Mouse (Mus musculus) WW6 (cell line): Measurements from ENCODE around the gene Il6st.

Experiments
- DNase-seq: peaks from one replicate; pipeline ENCODE4 v3.0.0-alpha.2; 2013; ENCODE audit warnings: low read depth, low spot score

Gene Il6st

GRCm38 (mm10) chr13:112523346-112523970, 59.6 kb downstream of the Il6st start:
- no peak for DNase-seq

- no peak for DNase-seq
These were observed 63.3 kb downstream of the Il6st start for GRCm38 (mm10) chr13:112527186-112527585.

- DNase-seq = peak; percentile 34
These were observed 66.0 kb downstream of the Il6st start for GRCm38 (mm10) chr13:112529893-112530292.

DNA sequence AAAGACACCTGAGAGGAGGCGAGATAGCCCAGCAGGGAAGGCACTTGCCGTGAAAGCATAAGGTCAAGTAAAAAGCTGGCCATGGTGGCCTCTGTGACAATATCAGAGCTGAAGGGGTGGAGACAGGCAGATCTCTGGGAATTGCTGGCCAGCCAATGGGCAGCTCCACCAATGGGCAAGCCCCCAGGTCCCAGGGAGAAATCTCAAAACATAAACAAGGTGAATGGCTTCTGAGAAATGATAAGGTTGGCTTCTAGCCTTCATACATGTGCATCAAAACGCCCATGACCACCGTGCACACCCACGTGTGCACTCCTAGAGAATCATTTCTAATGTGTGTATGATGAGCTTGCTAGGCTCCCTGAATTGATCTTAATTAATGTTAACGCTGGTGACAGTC, 68.4 kb downstream of the Il6st start:
- no peak for DNase-seq

DNA sequence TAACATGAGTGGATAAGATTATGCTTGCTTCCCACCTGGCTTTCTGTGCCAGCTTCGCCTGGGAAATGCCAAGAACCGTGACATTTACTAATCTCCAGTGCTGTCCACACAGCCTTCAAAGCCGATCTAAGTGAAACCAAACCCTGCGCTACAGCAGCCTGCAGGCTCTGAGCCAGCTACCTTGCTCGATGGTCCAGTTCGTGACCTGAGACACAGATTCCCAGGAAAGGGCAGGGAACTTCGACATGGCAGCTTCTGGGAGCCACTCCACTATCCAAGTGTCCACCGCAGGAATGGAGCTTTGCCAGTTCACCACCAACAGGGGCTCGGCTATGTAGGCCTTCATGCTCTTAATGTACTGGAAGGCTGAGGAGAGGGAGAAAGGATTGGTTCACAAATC, 69.7 kb downstream of the Il6st start:
- no peak for DNase-seq

- DNase-seq = no peak
These were observed 72.7 kb downstream of the Il6st start for GRCm38 (mm10) chr13:112536611-112537010.

DNA sequence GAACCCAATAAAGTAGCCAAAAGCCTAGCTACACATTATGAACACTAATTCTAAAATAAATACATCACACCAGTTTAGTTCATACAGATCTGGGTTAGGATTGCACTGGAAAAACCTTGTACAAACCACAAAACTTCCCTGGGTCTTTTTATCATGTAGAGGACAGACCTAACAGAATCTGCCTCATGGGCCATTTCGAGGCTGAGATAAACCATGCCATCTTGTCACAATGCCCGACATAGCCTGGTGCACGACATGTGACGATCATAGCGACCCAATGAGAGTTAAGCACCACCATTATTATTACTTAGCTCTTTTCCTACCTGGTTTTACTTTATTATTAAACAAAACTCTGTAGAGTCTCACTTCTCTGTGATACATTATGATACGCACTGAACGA, 73.2 kb downstream of the Il6st start:
- no peak for DNase-seq

GRCm38 (mm10) chr13:112540616-112541015, 76.7 kb downstream of the Il6st start:
- no peak for DNase-seq

GRCm38 (mm10) chr13:112541223-112541975, 77.5 kb downstream of the Il6st start:
- no peak for DNase-seq

DNA sequence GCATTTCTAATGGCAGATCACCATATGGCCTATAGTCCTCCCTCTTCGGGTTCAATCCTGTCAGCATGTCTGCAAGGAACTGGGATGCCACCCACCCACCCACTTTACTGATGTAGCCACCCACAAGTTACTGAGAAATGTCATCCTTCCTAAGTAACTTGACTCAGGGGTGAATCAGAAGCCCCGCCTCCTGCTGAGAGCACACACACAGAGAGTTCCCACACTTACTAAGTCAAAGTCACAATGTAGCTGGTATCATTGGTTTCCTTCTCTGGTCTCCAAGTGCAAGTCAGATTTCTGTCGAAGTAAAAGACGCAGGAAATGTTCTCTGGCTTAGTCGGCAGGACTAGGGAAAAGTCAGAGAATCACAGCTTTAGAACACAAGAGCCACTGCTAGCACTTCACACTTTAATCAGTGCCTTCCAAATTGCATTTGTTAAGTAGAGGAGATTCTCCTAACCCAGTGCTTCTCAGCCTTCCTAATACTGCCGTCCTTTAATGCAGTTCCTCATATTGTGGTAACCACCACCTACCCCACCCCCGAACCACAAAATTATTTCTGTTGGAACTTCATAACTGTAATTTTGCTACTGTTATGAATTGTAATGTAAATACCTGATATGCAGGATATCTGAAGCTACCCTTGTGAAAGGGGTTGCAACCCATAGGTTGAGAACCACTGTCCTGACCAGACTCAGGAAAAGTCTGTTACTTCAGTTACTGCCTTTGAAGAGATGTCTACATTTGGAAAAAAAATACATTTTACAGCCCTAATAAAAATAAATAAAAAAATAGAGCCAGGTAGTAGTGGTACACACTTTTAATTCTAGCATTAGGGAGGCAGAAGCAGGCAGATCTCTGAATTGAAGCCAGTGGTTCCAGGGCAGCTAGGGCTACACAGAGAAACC, 88.0 kb downstream of the Il6st start:
- no peak for DNase-seq

DNA sequence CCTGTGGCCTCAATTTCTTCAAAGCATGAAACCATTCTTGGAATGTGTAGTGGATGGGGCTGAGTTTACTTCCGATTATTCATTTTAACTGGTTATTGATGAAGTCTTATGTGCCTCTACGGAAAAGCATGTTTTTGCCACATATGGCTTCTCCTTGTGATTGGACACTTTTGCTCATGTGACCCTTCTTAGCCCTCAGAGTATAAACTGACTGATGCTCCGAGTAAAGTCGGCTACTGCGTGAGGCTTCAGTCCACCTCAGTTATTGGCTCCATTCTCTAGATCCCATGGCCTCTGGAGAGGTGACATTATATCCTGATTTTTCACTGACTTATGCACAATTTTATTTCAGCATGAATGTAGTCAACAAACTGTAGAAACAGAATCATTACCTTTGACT, 89.4 kb downstream of the Il6st start:
- no peak for DNase-seq

GRCm38 (mm10) chr13:112556501-112556900, 92.6 kb downstream of the Il6st start:
- DNase-seq = no peak
